Mouse (Mus musculus): Measurements from ENCODE around the gene Haao. TPM values are rescaled to one million over a fixed set of nuclear protein-coding genes. Genes with fewer than 3 reads are reported as not detected.

Haao gene
- total and polyA plus RNA-seq, 3 experiments = 0.05 to 4.8 (median 1.5) TPM

- DNase-seq (ENCODE audit: low spot score) = no peak
- H3K9me3 ChIP-seq (replicated peaks) = no peaks in the 10 kb centered on the region
- peaks cover 39% of the 10 kb centered on the region for H3K27me3 ChIP-seq (ENCODE audit: insufficient read depth, low read length)
- no peak for ATAC-seq (ENCODE audit: extremely low read depth, insufficient number of reproducible peaks, low FRiP score, poor library complexity, severe bottlenecking)
- peaks cover 5% of the 10 kb centered on the region for H3K4me1 ChIP-seq (ENCODE audit: insufficient read depth, low read depth, low read length)
- no peaks in the 10 kb centered on the region for H3K36me3 ChIP-seq (replicated peaks)
- TF ChIP-seq CTCF (IDR thresholded peaks at IDR 0.05; ENCODE audit: low read depth, low read length) = no peak
- TF ChIP-seq GATA1 (IDR thresholded peaks at IDR 0.05; ENCODE audit: borderline replicate concordance, low read length) = no peak
- TF ChIP-seq POLR2AphosphoS5 (IDR thresholded peaks at IDR 0.05; ENCODE audit: insufficient replicate concordance, low read depth, low read length) = no peak
- TF ChIP-seq TAL1 (conservative IDR thresholded peaks at IDR 0.05; ENCODE audit: low read depth, low read length) = no peak
- TF ChIP-seq GATA2 (IDR thresholded peaks at IDR 0.05; ENCODE audit: borderline replicate concordance, low read depth, low read length) = no peak
- no peak overlapping the region for H3K4me3 ChIP-seq (ENCODE audit: low read depth, low read length)
These were observed 37.3 kb upstream of the Haao start for GRCm38 (mm10) chr17:83885021-83885582.

GRCm38 (mm10) chr17:83882788-83883187 lies 35.0 kb upstream of the Haao start:
- Histone ChIP-seq H3K9me3 (replicated peaks) (no peaks in the 10 kb centered on the region), H3K27me3 (ENCODE audit: insufficient read depth, low read length) (peaks cover 39% of the 10 kb centered on the region), H3K4me1 (ENCODE audit: insufficient read depth, low read depth, low read length) (peaks cover 10% of the 10 kb centered on the region), H3K4me3 (ENCODE audit: low read depth, low read length) (no peak overlapping the region), H3K36me3 (replicated peaks) (no peaks in the 10 kb centered on the region)
- no peak for ATAC-seq (ENCODE audit: extremely low read depth, insufficient number of reproducible peaks, low FRiP score, poor library complexity, severe bottlenecking)
- no peak for DNase-seq (ENCODE audit: low spot score)
- TF ChIP-seq GATA2 (IDR thresholded peaks at IDR 0.05; ENCODE audit: borderline replicate concordance, low read depth, low read length) (no peak), GATA1 (IDR thresholded peaks at IDR 0.05; ENCODE audit: borderline replicate concordance, low read length) (no peak), CTCF (IDR thresholded peaks at IDR 0.05; ENCODE audit: low read depth, low read length) (no peak), TAL1 (conservative IDR thresholded peaks at IDR 0.05; ENCODE audit: low read depth, low read length) (no peak), POLR2AphosphoS5 (IDR thresholded peaks at IDR 0.05; ENCODE audit: insufficient replicate concordance, low read depth, low read length) (no peak)

- peaks cover 40% of the 10 kb centered on the region for H3K27me3 ChIP-seq (ENCODE audit: insufficient read depth, low read length)
- DNase-seq (ENCODE audit: low spot score) (no peak), ATAC-seq (ENCODE audit: extremely low read depth, insufficient number of reproducible peaks, low FRiP score, poor library complexity, severe bottlenecking) (no peak)
- no peak for TF ChIP-seq GATA2 (IDR thresholded peaks at IDR 0.05; ENCODE audit: borderline replicate concordance, low read depth, low read length)
- no peak for TF ChIP-seq CTCF (IDR thresholded peaks at IDR 0.05; ENCODE audit: low read depth, low read length)
- no peak for TF ChIP-seq GATA1 (IDR thresholded peaks at IDR 0.05; ENCODE audit: borderline replicate concordance, low read length)
- TF ChIP-seq TAL1 (conservative IDR thresholded peaks at IDR 0.05; ENCODE audit: low read depth, low read length) = no peak
- TF ChIP-seq POLR2AphosphoS5 (IDR thresholded peaks at IDR 0.05; ENCODE audit: insufficient replicate concordance, low read depth, low read length) = no peak
- no peak overlapping the region for H3K4me3 ChIP-seq (ENCODE audit: low read depth, low read length)
- H3K9me3 ChIP-seq (replicated peaks) = no peaks in the 10 kb centered on the region
- no peaks in the 10 kb centered on the region for H3K36me3 ChIP-seq (replicated peaks)
- H3K4me1 ChIP-seq (ENCODE audit: insufficient read depth, low read depth, low read length) = peaks cover 10% of the 10 kb centered on the region
These were observed 33.3 kb upstream of the Haao start for GRCm38 (mm10) chr17:83881071-83881470.

GRCm38 (mm10) chr17:83880174-83880710 lies 32.5 kb upstream of the Haao start:
- Histone ChIP-seq H3K4me1 (ENCODE audit: insufficient read depth, low read depth, low read length) (peaks cover 8% of the 10 kb centered on the region), H3K4me3 (ENCODE audit: low read depth, low read length) (no peak overlapping the region), H3K27me3 (ENCODE audit: insufficient read depth, low read length) (peaks cover 40% of the 10 kb centered on the region), H3K9me3 (replicated peaks) (no peaks in the 10 kb centered on the region), H3K36me3 (replicated peaks) (no peaks in the 10 kb centered on the region)
- TF ChIP-seq GATA1 (IDR thresholded peaks at IDR 0.05; ENCODE audit: borderline replicate concordance, low read length) = no peak
- no peak for TF ChIP-seq TAL1 (conservative IDR thresholded peaks at IDR 0.05; ENCODE audit: low read depth, low read length)
- no peak for TF ChIP-seq CTCF (IDR thresholded peaks at IDR 0.05; ENCODE audit: low read depth, low read length)
- TF ChIP-seq GATA2 (IDR thresholded peaks at IDR 0.05; ENCODE audit: borderline replicate concordance, low read depth, low read length) = no peak
- no peak for TF ChIP-seq POLR2AphosphoS5 (IDR thresholded peaks at IDR 0.05; ENCODE audit: insufficient replicate concordance, low read depth, low read length)
- DNase-seq (ENCODE audit: low spot score) (no peak), ATAC-seq (ENCODE audit: extremely low read depth, insufficient number of reproducible peaks, low FRiP score, poor library complexity, severe bottlenecking) (no peak)

GRCm38 (mm10) chr17:83879631-83880030 lies 31.9 kb upstream of the Haao start:
- Histone ChIP-seq H3K4me1 (ENCODE audit: insufficient read depth, low read depth, low read length) (peaks cover 7% of the 10 kb centered on the region), H3K36me3 (replicated peaks) (no peaks in the 10 kb centered on the region), H3K27me3 (ENCODE audit: insufficient read depth, low read length) (peaks cover 41% of the 10 kb centered on the region), H3K4me3 (ENCODE audit: low read depth, low read length) (no peak overlapping the region), H3K9me3 (replicated peaks) (no peaks in the 10 kb centered on the region)
- no peak for TF ChIP-seq CTCF (IDR thresholded peaks at IDR 0.05; ENCODE audit: low read depth, low read length)
- TF ChIP-seq GATA2 (IDR thresholded peaks at IDR 0.05; ENCODE audit: borderline replicate concordance, low read depth, low read length) = no peak
- TF ChIP-seq GATA1 (IDR thresholded peaks at IDR 0.05; ENCODE audit: borderline replicate concordance, low read length) = no peak
- no peak for TF ChIP-seq POLR2AphosphoS5 (IDR thresholded peaks at IDR 0.05; ENCODE audit: insufficient replicate concordance, low read depth, low read length)
- TF ChIP-seq TAL1 (conservative IDR thresholded peaks at IDR 0.05; ENCODE audit: low read depth, low read length) = no peak
- ATAC-seq (ENCODE audit: extremely low read depth, insufficient number of reproducible peaks, low FRiP score, poor library complexity, severe bottlenecking) (no peak), DNase-seq (ENCODE audit: low spot score) (no peak)

- TF ChIP-seq TAL1 (conservative IDR thresholded peaks at IDR 0.05; ENCODE audit: low read depth, low read length) = no peak
- no peaks in the 10 kb centered on the region for H3K9me3 ChIP-seq (replicated peaks)
- H3K4me3 ChIP-seq (ENCODE audit: low read depth, low read length) = no peak overlapping the region
- ATAC-seq (ENCODE audit: extremely low read depth, insufficient number of reproducible peaks, low FRiP score, poor library complexity, severe bottlenecking) = no peak
- DNase-seq (ENCODE audit: low spot score) = no peak
- H3K4me1 ChIP-seq (ENCODE audit: insufficient read depth, low read depth, low read length) = peaks cover 11% of the 10 kb centered on the region
- peaks cover 40% of the 10 kb centered on the region for H3K27me3 ChIP-seq (ENCODE audit: insufficient read depth, low read length)
- H3K36me3 ChIP-seq (replicated peaks) = no peaks in the 10 kb centered on the region
These were observed 26.8 kb upstream of the Haao start for GRCm38 (mm10) chr17:83874610-83875009.

All from G1E (cell line).